Mouse (Mus musculus): ENCODE measurements at regions not wholly inside any gene's neighbourhood (a gene's known extent, or its start where the extent isn't known, plus 50 kb on each side); places are given as distances from the start of the nearest gene placed in this dataset.

- DNase-seq (ENCODE audit: low read depth, low spot score) = no peak
Measured at GRCm38 (mm10) chr2:159138603-159139002, 344.0 kb downstream of the Dhx35 start.

- no peak for DNase-seq (ENCODE audit: low read depth, low spot score)
Measured at GRCm38 (mm10) chr2:159145980-159146379, 351.4 kb downstream of the Dhx35 start.

DNA sequence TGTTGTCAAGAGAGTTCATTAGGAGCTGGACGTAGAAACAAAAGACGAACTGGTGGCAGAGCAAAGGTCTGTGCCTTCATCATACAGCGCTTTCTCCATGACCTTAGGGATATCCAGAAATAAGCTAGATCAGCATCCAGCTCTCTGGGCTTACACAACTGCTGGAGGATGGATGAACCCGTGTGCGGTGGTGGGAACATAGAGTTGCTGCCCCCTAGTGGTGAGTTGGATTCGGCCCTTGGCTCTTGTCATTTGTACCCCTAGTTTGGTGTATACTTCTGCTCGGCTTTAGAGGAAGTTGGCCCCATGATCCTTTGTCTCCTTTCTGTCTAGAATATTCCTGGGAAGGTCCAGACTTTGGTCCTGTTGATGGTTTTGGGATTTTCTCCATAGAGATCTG is 369.4 kb downstream of the Dhx35 start:
- peak; percentile 26 for DNase-seq (ENCODE audit: low read depth, low spot score)

- DNase-seq (ENCODE audit: low read depth, low spot score) = no peak
Measured at GRCm38 (mm10) chr2:159168553-159169064, 374.0 kb downstream of the Dhx35 start.

DNA sequence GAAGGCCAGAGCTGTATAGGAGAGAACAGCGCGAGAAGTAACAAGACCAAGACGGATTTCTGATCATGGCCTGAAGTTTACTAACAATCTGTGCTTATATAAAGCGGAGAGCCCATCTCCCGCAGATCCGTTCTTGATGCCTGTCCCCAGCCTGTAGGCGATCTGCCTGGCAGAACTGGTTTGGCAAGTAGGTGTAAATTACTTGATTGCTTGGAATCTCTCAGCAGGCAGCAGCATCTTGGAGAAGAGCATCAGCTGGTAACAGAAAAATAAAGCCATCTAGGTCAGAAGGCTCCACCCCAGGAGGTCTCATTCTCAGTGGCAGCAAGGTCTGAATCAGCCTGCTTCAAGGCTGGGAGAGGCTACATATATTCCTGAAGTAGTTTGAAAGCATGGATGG is 401.5 kb downstream of the Dhx35 start:
- no peak for DNase-seq (ENCODE audit: low read depth, low spot score)

DNA sequence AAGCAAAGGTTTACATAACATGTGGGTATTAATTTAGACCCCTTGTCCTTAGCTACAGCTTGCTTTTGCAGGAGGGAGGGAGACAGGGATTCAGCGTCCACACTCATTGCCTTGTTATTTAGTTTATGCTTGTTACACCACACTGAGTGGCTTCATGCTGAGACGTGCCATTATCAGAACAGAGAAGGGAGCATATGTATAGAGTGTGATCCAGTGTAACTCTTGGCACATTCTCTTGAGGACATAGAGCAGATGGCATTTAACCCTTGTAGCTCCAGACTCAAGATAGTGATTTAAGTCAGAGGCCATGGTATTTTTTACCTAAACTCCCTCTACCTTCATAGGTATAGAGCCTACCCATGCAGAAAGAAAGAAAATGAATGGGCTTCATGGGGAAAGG is 437.7 kb downstream of the Dhx35 start:
- DNase-seq (ENCODE audit: low read depth, low spot score) = no peak

DNA sequence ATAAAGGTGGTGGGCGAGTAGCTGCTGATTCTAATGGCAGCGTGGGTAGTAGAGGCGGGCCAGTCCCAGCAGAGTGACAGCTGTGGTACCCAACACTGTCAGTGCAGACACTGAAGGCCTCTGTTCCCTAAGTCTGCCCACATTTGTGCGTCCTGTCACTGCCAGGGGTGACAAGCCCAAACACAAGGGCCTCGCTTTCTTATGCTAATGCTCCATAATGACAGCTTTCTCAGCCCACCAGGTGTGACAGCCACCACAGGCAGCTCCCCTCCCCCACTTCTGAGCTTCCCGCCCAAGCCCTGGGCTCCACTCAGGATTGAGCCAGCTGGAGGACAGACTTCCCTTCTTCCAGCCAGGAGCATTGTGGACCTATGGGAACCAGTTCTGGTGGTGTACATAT is 440.4 kb downstream of the Dhx35 start:
- DNase-seq (ENCODE audit: low read depth, low spot score) = no peak

DNA sequence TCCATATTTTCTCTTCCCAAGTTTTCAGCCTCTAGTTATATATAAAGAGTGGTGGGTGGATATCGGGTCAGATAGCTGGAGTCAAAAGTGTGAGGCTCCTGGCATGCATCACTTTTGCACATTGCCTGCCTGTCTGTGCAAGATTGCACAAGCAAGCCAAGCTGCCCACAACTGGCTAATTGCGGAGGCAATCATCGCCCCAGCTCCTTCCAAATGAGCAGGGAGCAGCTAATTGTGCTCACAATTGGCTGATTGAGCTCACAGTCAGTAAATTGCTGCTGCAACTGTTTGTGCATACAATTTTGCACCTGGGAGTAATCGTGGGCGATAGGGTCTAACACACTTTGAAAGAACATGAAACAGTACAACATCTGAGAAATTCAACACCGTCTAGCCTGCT is 455.5 kb downstream of the Dhx35 start:
- DNase-seq (ENCODE audit: low read depth, low spot score) = no peak

DNA sequence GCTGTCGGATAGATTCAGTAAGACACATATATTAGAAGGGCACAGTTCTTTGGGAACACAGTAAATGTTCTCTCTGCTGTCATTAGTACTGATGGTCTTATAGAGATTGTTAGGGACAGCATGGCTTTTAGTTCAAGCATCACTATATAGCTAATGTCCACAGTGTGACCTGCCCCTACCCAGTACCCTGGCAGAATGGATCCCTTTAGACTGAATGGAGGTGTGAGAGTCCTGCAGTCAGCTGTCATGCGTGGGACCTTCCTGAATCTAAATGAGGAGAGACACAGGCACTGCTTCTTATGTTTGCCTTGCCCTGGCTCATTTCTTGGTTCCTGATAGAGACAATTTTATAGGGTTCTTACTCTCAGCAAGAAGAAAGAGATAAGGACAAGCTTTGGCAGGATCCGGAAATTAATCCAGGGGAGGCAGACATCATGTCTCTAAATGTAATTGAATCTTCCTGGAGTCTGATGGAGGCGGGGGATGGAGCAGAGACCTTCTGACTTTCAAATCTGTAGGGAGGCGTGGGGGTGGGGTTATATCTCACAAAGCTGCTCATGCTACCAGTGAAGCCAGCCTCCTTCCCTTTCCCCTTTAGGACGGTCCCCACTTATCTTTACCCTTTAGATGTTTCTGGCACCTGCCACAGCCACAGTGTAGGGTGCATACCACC is 456.5 kb downstream of the Dhx35 start:
- DNase-seq (ENCODE audit: low read depth, low spot score) = no peak

DNA sequence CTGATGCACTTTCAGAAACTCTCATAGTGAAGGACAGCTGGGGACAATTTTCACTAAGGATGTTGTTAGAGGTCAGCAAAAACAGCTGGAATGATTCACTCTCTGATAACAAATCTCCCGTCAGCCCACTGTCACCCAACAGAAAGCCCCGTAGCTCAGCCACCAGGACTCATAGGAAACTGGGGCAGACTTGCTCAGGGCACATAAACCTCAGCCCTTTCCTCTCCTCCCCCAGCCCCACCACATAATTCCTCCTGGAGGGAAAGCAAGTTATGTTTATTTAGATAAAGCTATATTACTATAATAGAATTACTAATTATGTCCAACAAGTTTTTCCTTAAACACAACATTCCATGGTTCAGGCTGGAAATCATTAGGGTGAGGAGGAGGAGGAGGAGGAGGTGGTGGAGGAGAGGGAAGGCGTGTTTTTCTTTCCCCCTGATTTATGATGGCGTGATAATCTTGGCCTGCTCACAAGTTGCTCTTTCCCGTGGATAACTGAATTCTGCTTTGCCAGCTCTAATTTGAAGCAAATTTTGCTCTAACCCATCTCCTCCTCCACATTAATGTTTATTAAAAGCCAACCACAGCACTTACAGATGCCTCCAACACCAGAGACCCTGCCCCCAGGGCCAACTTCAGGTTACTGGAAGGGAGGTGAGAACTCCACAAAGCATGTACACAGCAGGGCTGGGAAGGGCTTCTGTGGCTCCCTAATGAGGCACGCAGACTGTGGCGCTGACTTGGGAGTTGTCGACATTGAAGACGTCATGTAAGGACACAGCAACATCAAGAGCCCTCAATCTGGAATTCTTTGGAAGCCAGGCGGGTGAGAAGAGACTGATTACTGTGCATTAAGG is 475.8 kb downstream of the Dhx35 start:
- no peak for DNase-seq (ENCODE audit: low read depth, low spot score)

- DNase-seq (ENCODE audit: low read depth, low spot score) = no peak
Measured at GRCm38 (mm10) chr2:159278896-159279295, 484.3 kb downstream of the Dhx35 start.

- DNase-seq (ENCODE audit: low read depth, low spot score) = no peak
Measured at GRCm38 (mm10) chr2:159281558-159282320, 487.1 kb downstream of the Dhx35 start.

DNA sequence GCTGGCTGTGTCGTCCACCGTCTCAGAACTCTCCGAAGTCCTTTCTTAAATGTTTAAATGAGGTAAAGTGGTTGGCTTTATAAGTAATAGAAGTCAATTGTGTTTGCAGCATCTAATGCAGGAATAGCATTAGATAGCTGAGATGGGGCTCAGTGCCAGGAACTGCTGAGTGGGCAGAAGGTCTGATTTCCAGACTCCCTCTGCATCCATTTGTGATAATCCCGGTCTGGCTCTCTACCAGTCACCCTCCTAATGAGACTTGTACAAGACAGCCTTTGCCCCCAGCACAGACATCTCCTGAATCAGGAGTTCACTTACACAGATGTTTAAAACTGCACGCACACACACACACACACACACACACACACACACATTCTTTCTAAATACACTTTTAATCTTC is 489.5 kb downstream of the Dhx35 start:
- DNase-seq (ENCODE audit: low read depth, low spot score) = no peak

DNA sequence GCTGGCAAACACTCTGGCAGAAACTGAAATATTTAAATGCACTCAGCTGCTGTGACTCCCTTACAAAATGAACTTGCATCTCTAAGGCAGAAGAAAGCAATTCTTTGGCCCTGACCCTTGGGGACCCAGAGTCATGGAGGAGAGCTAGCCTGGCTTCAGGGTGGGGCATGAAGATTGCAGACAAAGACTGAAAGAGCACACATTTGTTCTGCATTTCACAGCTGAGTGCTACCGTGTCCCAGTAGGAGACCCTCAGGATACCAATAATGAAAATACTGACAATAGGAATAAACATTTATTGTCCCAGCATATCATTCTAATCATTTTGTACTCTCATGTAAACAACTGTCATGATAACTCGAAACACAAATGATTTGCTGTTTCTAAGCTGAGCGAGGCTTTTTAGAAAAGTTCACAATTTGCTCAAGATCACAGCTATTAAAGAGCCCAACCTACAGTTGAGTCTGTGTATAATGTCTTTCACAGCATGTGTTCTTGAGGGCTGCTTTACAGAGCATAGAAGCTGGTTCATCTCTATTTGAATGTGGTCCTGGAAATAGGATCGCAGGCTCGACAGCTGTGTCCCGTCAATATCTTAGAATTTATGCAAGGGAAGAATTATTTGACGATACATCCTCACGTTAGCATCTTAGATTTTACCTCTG is 490.1 kb downstream of the Dhx35 start:
- no peak for DNase-seq (ENCODE audit: low read depth, low spot score)

DNA sequence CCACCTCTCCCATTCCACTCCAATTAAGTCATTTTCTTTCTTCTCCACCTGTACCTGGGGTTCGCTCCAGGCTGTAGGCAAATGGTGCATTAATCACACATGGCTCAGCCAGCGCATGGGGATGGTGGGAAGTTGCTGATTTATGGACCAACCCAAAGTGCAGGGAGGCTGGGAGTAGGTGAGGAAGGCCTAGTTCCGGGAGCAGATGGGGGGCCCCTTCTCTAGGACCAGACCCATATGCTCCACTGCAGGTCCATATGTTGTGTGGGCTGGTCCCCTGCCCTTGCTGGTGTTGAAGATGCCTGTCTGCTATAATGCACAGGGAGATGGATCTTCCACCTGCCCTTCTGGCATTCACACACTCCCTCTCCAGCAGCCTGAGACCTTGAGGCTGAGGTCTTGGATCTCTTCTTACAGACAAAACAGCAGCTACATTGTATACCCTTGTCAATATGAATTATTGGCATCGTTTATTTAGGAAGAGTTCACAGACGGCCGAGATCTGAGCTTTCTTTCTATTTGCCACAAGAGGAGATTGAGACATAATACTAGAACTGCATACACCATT is 493.5 kb downstream of the Dhx35 start:
- DNase-seq (ENCODE audit: low read depth, low spot score) = no peak

DNA sequence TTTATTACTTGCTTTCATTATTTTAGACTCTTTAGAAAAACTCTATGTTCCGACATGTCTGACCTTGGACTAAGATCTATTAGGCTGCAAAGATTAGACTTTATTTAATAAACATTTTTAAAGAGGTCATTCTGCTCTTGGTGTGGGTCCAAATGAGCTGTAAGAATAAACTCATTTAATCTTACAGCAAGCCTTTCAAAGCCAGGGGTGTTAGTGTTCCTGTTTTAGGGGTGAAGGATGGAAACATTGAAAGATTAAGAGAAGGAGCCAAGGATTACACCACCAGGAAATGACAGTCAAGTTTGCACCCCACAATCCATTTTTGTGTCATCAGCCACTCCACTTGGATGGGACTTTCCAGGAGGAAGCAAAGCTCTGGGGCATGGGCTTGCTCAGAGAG is 495.5 kb downstream of the Dhx35 start:
- DNase-seq (ENCODE audit: low read depth, low spot score) = no peak

GRCm38 (mm10) chr2:159307001-159307400 is 512.4 kb downstream of the Dhx35 start:
- no peak for DNase-seq (ENCODE audit: low read depth, low spot score)

DNA sequence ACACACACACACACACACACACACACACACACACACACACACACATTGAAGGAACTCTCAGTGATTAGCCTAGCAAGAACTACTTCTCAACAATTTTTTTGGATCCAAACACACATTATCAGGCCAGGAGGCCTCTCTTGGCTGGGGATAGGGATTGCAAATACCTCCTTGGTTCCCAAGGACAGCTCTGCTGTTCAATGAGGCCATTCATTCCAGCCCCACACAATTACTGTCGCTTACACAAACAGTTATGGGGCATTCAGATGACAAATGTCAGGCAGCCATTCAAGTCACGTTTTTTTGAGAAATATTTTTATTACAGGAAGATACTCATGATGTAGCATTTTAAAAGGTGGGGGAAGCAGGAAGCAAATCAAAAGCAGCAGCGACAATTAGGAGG is 540.1 kb downstream of the Dhx35 start:
- DNase-seq (ENCODE audit: low read depth, low spot score) = no peak

- DNase-seq (ENCODE audit: low read depth, low spot score) = no peak
Measured at GRCm38 (mm10) chr2:159336646-159337045, 542.0 kb downstream of the Dhx35 start.

GRCm38 (mm10) chr2:159343624-159344560 is 549.3 kb downstream of the Dhx35 start:
- DNase-seq (ENCODE audit: low read depth, low spot score) = no peak

Data from retina, adult 2 months (tissue).